Mouse (Mus musculus) brain, embryonic 18.5 days (tissue): ENCODE measurements at regions not wholly inside any gene's neighbourhood (a gene's known extent, or its start where the extent isn't known, plus 50 kb on each side); places are given as distances from the start of the nearest gene placed in this dataset.

ENCODE experiments used
- DNase-seq: peaks from one replicate; pipeline ENCODE4 v3.0.0-alpha.2; 2012; ENCODE audit warnings: low read depth, low spot score

- no peak for DNase-seq
Observed at GRCm38 (mm10) chr13:83111503-83111902, 392.3 kb upstream of the Mef2c start.

- DNase-seq: no peak
Observed at GRCm38 (mm10) chr13:83112323-83112722, 391.5 kb upstream of the Mef2c start.

- no peak for DNase-seq
Observed at GRCm38 (mm10) chr13:83112741-83113140, 391.1 kb upstream of the Mef2c start.

DNA sequence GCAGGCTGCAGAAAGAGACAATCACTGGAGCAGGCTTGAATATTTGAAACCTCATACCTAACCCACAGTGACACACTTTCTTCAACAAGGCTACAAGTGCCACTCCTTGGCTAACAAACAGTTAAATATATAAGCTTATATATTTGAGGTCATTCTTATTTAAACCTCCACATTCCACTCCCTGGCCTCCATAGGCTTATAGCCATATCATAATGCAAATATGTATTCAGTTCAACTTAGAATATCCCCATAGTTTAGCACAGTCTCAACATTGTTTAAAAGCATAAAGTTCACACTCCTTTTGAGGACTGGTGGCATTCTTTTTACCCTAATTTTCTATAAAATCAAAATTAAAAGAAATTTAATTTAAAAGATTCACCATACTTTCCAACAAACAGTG, 390.0 kb upstream of the Mef2c start:
- DNase-seq: no peak

DNA sequence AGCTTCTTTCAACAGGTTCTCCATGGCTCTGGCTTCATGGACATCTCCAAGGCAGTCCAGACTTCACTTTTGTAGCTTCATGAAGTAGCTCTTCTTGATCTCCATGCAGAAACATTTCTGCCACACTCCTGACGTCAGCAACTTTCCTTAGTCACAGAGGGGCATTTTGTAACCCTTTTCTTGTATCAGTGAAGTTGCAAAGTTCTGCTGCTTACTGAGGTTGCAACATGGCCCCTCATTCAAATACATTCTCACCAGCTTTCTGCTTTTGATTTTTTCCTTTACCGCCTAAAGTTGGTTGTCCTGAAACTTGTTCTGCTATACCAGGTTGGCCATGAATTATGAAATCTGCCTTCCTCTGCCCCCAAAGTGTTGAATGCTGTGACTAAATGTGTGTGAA, 389.4 kb upstream of the Mef2c start:
- no peak for DNase-seq

GRCm38 (mm10) chr13:83115691-83116090, 388.1 kb upstream of the Mef2c start:
- no peak for DNase-seq

- no peak for DNase-seq
Observed at GRCm38 (mm10) chr13:83120343-83120742, 383.5 kb upstream of the Mef2c start.

DNA sequence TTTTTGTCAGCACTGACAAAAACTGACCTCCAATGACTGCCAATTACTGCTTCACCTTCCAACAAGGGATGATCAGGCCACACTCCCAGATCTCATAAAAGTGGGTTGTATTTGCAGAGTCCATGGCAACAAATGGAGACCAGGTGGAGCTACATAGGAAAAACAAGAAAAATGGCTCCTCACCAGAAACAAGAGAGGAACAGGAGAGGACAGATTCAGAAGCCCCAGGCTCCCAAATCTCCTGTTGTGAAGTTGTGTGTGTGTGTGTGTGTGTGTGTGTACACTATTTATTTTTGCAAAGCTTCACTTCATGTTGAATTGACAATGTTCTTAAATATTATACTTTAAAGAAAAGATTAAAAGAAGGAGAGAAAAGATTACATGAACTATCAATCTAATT, 380.2 kb upstream of the Mef2c start:
- no peak for DNase-seq

DNA sequence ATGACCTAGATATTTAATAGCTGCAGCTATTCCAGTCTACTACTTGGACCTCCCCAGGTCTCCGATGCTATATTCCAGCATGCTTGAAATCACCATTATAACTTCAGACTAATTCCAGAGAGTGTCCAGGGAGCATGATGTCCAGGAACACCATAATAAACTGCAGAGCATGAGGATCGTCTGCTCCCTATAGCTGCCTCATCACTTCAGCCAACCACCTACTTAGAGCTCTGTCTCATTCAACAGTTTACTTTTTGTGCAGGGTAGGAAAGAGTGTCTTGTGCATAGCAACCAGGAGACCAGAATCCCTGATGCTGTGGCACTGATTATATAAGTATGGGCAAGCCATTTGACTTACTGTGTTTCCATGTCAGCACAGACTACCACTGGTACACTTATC, 379.2 kb upstream of the Mef2c start:
- DNase-seq: no peak

DNA sequence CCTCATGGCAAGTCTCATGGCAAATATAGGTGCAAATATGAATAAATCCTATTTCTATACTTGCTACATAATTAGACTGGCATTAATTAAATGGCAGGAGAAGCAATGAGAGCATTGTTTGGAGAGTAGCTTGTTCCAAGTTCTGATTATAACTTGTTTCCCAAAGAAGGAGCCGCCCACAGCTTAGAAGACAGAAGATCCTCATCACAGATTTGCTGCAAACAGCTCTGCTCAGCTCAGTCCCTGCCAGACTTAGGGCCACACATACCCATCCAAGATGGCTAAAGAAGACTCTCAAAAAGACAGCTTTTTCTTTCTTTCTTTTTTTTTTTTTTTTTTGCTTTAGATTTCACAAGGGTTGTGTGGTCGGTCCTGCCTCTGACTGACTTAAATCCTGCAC, 377.4 kb upstream of the Mef2c start:
- DNase-seq: no peak

DNA sequence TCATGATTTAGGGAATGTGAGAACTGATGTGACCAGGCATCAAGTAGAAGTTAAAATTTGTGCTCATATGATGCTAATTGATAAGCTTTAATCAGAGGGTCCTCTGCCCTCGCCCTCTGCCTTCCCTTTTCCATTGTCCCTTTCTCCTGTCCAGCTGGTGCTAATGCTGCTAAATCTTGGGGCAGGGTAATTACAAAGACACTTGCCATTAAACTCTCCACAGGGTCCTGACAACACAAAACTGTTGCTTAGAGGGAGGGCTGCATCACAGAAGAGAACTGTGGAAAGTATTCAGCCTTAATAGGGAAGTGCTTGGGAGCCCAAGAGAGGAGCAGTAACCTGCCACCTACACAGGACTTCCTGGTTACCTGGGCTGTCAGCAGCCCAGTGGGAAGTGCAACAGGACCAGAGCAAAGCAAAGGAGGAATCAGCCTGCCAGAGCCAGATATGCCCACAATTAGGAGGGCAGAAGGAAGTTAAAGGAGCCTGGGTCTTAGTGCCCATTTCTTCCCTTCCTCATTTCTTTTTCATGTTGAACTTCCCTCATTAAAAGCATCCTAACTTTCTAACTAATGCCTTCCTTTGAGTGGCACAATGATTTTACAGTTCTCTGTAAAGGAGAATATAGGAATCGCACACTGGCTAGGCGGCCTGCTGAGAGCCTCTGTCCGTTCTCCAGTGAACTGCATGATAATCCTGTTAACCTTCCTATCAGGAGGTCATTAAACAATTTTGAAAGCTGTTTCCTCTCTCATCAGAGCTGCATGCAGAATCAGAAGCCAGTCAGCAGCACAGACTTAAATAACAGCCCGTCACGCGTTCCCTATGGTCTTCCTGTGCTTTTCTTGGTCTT, 372.5 kb upstream of the Mef2c start:
- DNase-seq: no peak

DNA sequence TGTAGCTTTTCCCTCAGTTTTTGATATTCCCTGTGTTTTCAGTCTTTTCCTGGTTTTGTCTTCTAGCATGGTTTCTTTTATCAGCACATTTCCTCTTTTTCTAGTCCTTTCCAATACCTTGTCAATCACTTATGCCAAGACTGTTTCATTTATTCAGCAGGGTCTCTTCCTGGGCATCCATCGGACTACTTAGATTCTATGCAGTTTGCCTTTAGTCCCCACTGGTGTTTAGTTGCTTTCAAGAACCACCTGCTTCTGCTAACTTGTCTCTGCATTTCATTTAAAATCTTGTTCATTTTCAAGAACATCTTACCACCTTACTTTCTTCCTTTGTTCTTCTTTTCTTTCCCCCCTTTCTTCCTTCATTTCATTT, 371.9 kb upstream of the Mef2c start:
- no peak for DNase-seq

DNA sequence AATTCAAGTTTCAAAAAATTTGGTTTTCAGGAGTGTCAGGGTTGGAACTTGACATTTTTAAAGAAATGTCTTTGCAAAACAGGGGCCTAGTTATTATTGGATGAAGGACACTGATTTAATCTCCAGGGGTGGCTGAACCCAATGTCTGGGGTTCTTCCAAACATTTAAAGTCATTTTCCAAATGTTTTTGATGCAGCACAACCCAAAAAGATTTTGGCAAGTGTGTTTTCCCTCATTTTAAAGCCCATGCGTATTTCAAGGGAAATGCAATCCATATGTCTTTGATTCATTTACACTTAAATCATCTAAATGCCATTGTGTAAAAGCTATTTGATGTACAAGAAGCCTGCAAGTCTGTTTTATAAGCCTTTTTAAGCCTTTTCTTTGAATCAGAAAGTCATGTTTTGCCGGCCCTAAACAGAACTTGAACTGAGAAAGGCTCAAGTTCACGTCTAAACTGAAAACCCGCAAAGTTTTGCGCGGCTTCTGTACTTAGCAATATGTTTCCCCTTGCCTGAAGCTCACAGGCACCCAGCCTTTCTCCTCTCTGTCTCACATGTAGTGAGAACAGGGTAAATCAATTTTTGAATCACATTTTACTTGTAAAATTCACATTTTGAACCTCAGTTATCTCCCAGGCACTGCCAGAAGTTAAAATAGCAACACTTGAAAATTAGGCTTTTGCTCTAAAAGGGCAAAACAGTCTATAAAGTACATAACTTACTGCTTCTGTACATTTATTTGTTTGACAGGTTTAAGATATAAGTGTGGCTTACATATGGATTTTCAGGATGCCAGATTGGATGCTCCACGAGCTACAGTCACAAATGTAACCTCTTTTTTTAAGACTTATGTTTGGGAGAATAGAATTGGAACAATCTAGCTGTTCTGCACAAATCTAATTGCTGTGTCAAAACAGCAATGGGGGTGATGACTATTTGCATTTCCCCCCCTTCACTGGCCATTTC, 370.9 kb upstream of the Mef2c start:
- DNase-seq: peak; percentile 63

GRCm38 (mm10) chr13:83143316-83143715, 360.5 kb upstream of the Mef2c start:
- no peak for DNase-seq

GRCm38 (mm10) chr13:83154626-83155124, 349.2 kb upstream of the Mef2c start:
- no peak for DNase-seq

DNA sequence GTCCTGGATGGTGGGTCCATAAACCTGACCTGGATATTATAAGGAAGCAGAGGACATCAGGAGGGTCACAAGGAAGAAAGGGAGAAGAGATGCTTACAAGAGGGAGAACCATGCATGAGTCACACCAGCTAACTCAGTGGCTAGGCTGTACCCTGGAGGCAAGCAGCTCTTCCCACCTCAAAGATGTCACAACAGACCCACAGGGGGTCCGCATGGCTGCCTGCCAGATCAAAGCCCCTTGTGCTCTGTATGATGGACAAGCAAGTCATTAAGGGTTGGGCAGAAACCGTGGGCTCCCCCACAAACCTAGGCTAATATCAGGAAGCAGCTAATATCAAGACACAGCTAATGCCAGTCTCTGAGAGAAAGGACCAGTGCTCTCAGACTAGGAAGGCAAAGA, 343.9 kb upstream of the Mef2c start:
- DNase-seq: no peak

GRCm38 (mm10) chr13:83162761-83163160, 341.1 kb upstream of the Mef2c start:
- no peak for DNase-seq

GRCm38 (mm10) chr13:83175086-83175485, 328.7 kb upstream of the Mef2c start:
- no peak for DNase-seq

- no peak for DNase-seq
Observed at GRCm38 (mm10) chr13:83201931-83202671, 301.7 kb upstream of the Mef2c start.

DNA sequence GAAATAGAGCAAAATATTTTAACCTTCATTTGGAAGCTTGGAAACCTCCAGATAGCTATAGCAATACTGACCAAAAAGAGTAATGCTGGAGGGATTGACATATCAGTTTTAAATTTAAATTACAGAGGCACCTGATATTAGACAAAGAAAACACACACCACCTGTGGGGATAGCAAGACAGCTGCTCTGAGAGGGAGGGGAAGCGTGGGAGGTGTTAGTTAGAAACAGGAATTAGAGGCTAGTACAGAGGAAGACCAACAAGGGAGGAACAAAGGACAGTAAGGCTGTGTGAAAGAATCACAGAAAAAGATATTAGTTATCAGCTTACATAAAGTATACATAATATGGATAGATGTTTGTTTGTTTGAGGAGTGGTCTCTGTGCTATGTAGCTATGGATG, 297.2 kb upstream of the Mef2c start:
- DNase-seq: no peak

GRCm38 (mm10) chr13:83207513-83207912, 296.3 kb upstream of the Mef2c start:
- no peak for DNase-seq

- DNase-seq: no peak
Observed at GRCm38 (mm10) chr13:83208111-83208510, 295.7 kb upstream of the Mef2c start.
